Mouse (Mus musculus): Measurements from ENCODE around the gene Hoxd10. TPM values are rescaled to one million over a fixed set of nuclear protein-coding genes. Genes with fewer than 3 reads are reported as not detected.

Hoxd10 gene
- polyA plus RNA-seq, 1 experiment from 2014 or later, result not detected

DNA sequence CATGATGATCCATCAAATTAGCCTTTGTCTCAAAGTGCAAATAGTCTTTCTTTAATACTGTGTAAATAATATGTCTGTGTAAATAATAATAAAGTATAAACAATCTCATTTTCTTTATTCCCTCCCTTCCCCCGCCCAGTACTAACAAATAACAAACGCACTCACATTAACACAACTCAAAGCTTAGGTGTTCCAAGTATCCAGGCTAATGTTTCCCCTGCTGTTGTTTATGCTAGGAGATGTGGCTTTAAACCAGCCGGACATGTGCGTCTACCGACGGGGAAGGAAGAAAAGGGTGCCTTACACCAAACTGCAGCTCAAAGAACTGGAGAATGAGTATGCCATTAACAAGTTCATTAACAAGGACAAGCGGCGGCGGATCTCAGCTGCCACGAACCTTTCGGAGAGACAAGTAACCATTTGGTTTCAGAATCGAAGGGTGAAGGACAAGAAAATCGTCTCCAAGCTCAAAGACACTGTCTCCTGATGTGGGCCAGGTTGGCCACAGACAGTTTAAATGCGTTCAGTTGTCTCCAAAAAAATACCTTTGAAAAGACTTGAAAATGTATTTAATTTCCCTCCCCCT is 22.0 kb upstream of the Hoxd10 start:
- peaks cover 100% of the 10 kb centered on the region for H3K27me3 ChIP-seq (ENCODE audit: low read depth, poor library complexity, severe bottlenecking)
- 3% methylated on average over 14 of the region's 14 CpGs for WGBS
- no peaks in the 10 kb centered on the region for H3K36me3 ChIP-seq
- no peaks in the 10 kb centered on the region for H3K9me3 ChIP-seq (replicated peaks)
- peaks cover 23% of the 10 kb centered on the region for H3K4me1 ChIP-seq
- no peak overlapping the region for H3K4me3 ChIP-seq
- H3K27ac ChIP-seq (replicated peaks), result no peak overlapping the region
- DNase-seq (ENCODE audit: low spot score), result peak; percentile 45

DNA sequence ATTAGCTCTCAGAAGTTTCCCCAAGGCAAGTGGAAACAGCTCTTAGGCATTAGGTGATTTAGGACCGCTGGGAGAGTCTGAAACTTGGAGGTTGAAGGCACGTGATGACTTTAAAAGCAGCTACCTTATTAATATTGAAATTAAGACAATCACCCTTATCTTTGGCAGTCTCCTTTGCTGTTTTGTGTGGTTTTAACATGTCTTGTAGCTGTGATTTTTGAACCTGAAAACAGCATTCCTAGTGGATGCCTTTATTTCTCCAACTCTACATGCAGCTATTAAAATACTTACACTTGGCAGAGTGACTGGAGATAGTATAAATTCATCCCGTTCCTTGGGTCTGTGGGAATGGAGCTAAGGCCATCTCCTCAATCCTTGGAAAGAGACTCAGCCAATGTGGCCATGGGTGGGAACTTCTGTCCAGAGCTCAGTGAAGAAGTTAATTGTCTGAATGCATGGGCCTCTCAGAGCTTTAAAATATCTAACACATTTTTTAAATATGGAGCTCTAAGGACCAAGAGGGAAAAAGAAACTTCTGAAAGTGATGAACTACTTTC is 21.0 kb upstream of the Hoxd10 start:
- Histone ChIP-seq H3K4me3 (no peak overlapping the region), H3K4me1 (peaks cover 23% of the 10 kb centered on the region), H3K27ac (replicated peaks) (no peak overlapping the region), H3K9me3 (replicated peaks) (no peaks in the 10 kb centered on the region), H3K27me3 (ENCODE audit: low read depth, poor library complexity, severe bottlenecking) (peaks cover 100% of the 10 kb centered on the region), H3K36me3 (no peaks in the 10 kb centered on the region)
- no peak for DNase-seq (ENCODE audit: low spot score)
- WGBS, result 2% methylated on average over 3 of the region's 3 CpGs

DNA sequence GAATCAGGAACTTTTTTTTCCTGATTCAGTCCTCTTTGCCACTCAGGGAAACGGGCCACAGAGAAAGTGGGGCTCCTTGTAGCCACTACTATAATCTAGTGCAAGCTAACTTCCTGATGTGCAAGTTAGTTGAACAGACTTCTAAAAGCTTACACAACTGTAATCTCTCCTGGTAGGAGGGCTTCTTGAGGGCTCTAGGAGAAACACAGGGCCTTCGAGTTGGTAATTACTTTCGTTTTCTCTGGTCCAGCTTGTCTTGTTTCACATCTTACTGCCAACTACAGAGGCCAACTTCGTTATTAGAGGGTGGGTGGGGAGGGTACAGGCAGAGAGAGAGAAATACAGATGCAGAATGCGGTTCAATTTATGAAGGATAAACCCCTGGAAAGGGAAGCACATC is 19.9 kb upstream of the Hoxd10 start:
- Histone ChIP-seq H3K27me3 (ENCODE audit: low read depth, poor library complexity, severe bottlenecking) (peaks cover 100% of the 10 kb centered on the region), H3K36me3 (no peaks in the 10 kb centered on the region), H3K9me3 (replicated peaks) (no peaks in the 10 kb centered on the region), H3K27ac (replicated peaks) (no peak overlapping the region), H3K4me1 (peaks cover 23% of the 10 kb centered on the region), H3K4me3 (no peak overlapping the region)
- DNase-seq (ENCODE audit: low spot score), result peak; percentile 34
- 2% methylated on average over 5 of the region's 5 CpGs for WGBS

DNA sequence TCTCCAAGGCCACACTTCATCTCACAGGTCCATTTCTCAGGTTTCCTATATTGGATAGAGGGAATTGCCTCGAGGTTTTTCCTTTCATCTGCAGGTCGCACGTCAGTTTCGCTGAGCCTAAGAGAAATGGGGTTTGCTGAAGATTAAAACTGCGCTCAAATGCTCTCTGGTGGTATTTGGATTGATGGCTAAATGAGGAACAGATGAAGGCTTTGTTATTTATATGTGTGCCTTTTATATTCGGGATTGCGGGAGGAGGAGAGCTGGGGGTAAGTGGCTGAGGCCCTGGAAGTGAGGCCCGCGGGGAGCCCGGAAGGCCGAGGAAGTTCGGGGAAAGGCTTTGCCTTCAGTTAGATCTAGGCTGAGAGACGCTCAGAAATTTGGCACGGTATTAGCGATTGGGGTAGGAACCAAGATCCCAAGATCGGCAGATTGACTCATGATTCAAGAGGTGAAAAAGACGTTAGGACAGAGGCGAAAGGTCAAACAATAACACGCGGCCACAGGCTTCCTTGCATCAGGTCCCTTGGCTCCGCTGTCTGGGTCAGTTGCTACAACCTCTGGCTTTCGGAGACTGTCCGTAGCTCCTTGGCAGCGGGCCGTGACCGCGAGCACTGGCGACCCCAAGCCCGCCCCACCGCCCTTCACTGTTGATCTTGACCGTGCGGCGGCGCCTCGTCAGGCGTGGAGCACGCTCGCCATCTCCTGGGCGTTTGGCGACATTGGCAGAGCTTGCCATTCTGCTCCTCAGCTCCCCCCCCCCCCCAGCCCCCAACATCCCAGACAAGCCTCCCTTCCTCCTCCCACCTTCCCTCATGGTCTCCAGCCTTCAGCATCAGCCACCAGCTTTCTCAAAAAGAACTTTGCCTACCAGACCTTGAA is 19.0 kb upstream of the Hoxd10 start:
- Histone ChIP-seq H3K27me3 (ENCODE audit: low read depth, poor library complexity, severe bottlenecking) (peaks cover 100% of the 10 kb centered on the region), H3K36me3 (no peaks in the 10 kb centered on the region), H3K4me3 (peak overlapping the region; percentile 38), H3K27ac (replicated peaks) (no peak overlapping the region), H3K4me1 (peaks cover 22% of the 10 kb centered on the region), H3K9me3 (replicated peaks) (no peaks in the 10 kb centered on the region)
- WGBS, result under 1% methylated on average over 40 of the region's 40 CpGs
- peak; percentile 84 for DNase-seq (ENCODE audit: low spot score)

DNA sequence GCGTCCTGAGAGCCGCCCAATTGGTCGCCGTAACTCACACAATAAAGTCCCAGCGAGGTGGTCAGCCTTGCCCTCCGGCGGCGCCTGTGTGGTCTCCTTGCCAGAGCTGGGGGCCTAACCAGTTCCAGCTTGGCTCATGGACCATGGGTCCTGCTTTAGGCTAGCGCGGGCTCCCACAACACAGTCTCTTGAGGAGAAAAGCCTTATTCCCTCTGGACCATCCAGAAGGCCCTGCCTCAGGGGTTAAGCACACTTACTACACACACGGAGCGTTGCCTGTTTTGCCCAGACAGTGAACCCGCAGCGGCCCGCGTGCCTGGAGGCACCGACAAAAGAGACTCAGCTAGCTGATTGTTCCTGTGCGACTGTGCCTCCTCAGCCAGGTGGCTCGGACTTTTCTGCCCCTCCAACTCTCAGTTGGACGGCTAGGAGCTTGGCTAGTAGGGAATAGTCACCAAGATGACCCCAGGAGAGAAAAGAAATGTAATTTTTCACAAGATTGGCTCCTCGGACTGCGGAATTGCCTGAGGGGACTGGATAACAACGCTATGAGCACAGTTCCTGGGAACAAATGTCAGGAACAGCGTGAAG is 17.8 kb upstream of the Hoxd10 start:
- 2% methylated on average over 24 of the region's 24 CpGs for WGBS
- no peak overlapping the region for H3K27ac ChIP-seq (replicated peaks)
- H3K4me3 ChIP-seq, result no peak overlapping the region
- no peaks in the 10 kb centered on the region for H3K9me3 ChIP-seq (replicated peaks)
- peaks cover 100% of the 10 kb centered on the region for H3K27me3 ChIP-seq (ENCODE audit: low read depth, poor library complexity, severe bottlenecking)
- H3K4me1 ChIP-seq, result peaks cover 11% of the 10 kb centered on the region; the same call in 1 of the 2 replicates
- H3K36me3 ChIP-seq, result no peaks in the 10 kb centered on the region
- DNase-seq (ENCODE audit: low spot score), result no peak

DNA sequence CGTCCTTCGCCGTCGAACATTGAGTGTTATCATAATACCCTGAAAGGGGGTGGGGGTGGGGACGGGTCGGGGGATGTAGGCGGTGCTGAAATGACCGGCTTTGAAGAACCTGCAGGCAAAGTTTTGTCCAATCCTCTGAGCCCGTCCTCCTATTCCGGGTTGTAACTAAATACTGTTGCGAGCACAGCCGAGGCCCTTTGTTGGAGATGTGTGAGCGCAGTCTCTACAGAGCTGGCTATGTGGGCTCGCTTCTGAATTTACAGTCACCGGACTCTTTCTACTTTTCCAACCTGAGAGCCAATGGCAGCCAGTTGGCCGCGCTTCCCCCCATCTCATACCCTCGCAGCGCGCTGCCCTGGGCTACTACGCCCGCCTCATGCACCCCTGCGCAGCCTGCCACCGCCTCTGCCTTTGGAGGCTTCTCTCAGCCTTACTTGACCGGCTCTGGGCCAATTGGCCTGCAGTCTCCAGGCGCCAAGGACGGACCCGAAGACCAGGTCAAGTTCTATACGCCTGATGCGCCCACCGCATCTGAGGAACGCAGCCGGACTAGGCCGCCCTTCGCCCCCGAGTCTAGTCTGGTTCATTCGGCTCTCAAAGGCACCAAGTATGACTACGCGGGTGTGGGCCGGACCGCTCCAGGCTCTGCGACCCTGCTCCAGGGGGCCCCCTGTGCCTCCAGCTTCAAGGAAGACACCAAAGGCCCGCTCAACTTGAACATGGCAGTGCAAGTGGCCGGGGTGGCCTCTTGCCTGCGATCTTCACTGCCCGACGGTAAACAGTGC is 16.7 kb upstream of the Hoxd10 start, which contains the start of gene Hoxd12:
Gene Hoxd12, plus strand, starts transcription at position 133 of the 785 bp plus-strand sequence.
- Histone ChIP-seq H3K27me3 (ENCODE audit: low read depth, poor library complexity, severe bottlenecking) (peaks cover 100% of the 10 kb centered on the region), H3K36me3 (no peaks in the 10 kb centered on the region), H3K4me1 (peaks cover 11% of the 10 kb centered on the region; the same call in 1 of the 2 replicates), H3K9me3 (replicated peaks) (no peaks in the 10 kb centered on the region), H3K4me3 (no peak within 1 kb of the TSS), H3K27ac (replicated peaks) (no peak within 1 kb of the TSS)
- 2% methylated on average over 47 of the region's 47 CpGs for WGBS
- peak; percentile 54 for DNase-seq (ENCODE audit: low spot score)

DNA sequence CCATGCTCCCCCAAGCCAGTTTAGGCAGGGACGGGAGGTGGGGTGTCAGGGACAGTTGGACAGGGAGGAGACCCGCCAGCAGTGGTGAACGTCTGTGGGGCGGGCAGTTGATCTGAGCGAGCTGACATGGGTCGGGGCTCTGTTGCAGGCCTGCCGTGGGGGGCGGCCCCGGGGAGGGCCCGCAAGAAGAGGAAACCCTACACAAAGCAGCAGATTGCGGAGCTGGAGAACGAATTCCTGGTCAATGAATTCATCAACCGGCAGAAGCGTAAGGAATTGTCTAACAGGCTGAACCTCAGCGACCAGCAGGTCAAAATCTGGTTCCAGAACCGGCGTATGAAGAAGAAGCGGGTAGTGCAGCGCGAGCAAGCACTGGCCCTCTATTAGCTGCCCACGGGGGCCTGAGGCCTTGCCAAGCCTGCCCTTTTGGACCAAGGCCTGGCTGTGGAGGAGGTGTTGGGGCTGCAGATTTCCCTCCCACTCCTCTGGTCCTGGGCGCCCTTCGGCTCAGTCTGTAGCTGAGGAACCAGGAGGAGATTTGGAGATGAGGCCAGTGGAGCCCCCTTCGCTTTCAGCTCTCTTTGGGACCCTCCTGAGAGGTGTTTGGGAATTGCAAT is 15.9 kb upstream of the Hoxd10 start:
- 4% methylated on average over 24 of the region's 24 CpGs for WGBS
- Histone ChIP-seq H3K9me3 (replicated peaks) (no peaks in the 10 kb centered on the region), H3K4me3 (no peak overlapping the region), H3K27ac (replicated peaks) (no peak overlapping the region), H3K4me1 (peaks cover 11% of the 10 kb centered on the region; the same call in 1 of the 2 replicates), H3K36me3 (no peaks in the 10 kb centered on the region), H3K27me3 (ENCODE audit: low read depth, poor library complexity, severe bottlenecking) (peaks cover 100% of the 10 kb centered on the region)
- DNase-seq (ENCODE audit: low spot score), result peak; percentile 46

DNA sequence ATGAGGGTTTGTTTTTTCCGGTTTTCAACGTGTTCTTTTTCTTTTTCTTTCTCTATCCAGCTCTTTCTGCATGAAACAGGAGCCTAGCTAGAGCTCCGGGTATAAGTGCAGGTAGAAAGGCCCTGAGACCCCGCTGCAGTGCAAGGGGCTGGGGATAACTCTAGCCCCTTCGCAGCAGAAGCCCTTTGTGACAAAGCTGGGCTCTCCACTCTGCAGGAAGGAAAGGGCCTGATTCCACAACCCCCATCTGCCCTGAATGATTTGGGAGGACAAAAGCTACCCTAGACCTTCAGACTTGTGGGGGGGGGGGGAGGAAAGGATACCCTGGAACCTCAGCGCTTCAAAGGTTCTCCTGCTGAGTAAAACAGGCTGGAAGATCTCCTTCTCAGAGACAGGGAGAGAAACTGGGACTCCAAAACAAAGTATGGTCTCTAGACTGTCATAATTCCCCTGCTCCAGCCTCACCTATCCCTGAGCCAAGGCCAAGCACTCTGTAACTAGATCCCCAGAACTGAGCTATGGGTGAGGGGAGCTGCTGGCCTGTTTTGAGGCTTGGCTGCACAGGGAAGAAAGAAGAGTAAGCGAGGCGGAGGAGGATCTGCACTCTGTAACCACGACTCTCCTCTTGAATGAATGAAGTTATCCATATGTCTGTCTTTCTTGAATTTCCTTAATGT is 15.2 kb upstream of the Hoxd10 start:
- H3K36me3 ChIP-seq, result no peaks in the 10 kb centered on the region
- DNase-seq (ENCODE audit: low spot score), result peak; percentile 35
- H3K9me3 ChIP-seq (replicated peaks), result no peaks in the 10 kb centered on the region
- H3K4me3 ChIP-seq, result no peak overlapping the region
- peaks cover 11% of the 10 kb centered on the region; the same call in 1 of the 2 replicates for H3K4me1 ChIP-seq
- 1% methylated on average over 9 of the region's 9 CpGs for WGBS
- H3K27ac ChIP-seq (replicated peaks), result no peak overlapping the region
- H3K27me3 ChIP-seq (ENCODE audit: low read depth, poor library complexity, severe bottlenecking), result peaks cover 100% of the 10 kb centered on the region

DNA sequence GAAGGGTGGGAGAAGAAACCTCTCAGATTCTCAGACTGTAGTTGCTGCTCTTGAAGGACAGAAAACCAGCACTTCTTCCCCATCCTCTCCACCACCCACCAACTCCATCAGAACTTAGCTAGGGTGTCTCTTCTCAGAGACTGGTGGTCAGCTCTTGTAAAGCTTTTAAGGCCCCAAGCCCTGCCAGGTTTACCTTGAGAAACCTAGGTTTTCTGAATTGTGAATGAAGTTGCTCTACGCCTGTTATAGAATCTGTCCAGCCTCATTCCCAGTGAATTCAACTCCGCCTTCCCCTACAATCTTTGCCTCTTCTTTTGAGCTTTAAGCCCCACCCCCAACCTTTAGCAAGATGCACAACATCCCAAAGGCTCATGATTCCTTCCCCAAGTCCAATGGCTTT is 14.6 kb upstream of the Hoxd10 start:
- Histone ChIP-seq H3K4me3 (no peak overlapping the region), H3K9me3 (replicated peaks) (no peaks in the 10 kb centered on the region), H3K27ac (replicated peaks) (no peak overlapping the region), H3K36me3 (no peaks in the 10 kb centered on the region), H3K27me3 (ENCODE audit: low read depth, poor library complexity, severe bottlenecking) (peaks cover 100% of the 10 kb centered on the region), H3K4me1 (peaks cover 16% of the 10 kb centered on the region)
- WGBS, result 9% methylated on average over 2 of the region's 2 CpGs
- peak; percentile 21 for DNase-seq (ENCODE audit: low spot score)

DNA sequence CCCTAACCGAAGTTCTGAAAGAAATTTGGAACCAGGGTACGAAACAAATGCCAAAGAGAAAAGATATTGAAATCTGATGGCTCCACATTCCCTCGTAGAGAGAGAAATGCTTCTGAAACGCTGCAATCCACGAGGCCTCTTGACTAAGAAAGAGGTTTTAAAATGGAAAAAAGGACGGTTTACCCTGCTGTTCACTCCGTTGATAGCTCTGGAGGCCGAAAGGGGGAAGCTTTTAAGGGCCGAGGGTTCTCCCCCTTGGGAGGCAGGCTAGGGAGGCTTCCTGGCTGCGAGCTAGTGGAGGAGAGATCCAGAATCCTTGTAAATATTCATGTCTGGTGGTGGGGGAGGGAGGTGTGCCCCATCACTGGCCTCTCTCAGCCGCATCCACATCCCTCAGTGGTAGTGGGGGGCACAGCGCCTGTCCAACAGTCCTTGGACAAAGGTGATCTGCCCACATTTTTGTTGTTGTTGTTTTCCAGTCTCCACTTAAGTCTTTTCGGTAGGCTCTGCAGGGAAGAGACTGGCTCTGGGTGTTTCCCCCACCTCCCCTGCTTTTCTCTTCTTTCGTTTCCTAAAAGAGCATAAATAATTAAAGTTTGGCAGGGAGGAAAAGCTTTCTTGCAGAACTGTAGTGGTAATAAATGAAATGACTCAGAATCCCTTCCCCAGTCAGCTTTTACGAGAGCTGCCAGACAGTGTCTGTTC is 12.7 kb upstream of the Hoxd10 start, which contains the start of gene Hoxd11:
Gene Hoxd11, plus strand, starts transcription at position 667 of the 705 bp plus-strand sequence.
- DNase-seq (ENCODE audit: low spot score), result peak; percentile 50
- Histone ChIP-seq H3K27ac (replicated peaks) (no peak within 1 kb of the TSS), H3K4me3 (no peak within 1 kb of the TSS), H3K4me1 (peaks cover 15% of the 10 kb centered on the region), H3K36me3 (no peaks in the 10 kb centered on the region), H3K9me3 (replicated peaks) (no peaks in the 10 kb centered on the region), H3K27me3 (ENCODE audit: low read depth, poor library complexity, severe bottlenecking) (peaks cover 100% of the 10 kb centered on the region)
- WGBS, result 2% methylated on average over 15 of the region's 15 CpGs

DNA sequence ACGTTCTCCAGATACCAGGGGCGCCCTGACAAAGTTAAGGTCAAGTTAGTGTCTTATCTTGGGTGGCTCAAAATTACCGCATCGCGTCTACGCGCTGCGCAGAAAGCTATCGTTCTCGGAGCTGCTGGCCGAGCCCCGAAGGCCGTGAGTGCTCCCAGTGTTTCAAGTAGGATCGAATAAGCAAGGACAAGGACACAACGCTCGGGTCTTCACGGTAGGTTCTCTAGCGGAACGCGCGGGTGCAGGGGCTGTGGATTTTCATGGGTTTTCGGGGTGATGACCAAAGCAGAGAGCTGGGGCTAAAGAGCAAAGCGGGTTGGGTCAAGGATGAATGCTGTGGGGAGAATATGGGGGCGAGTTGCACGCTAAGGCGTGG is 12.1 kb upstream of the Hoxd10 start:
- Histone ChIP-seq H3K27me3 (ENCODE audit: low read depth, poor library complexity, severe bottlenecking) (peaks cover 100% of the 10 kb centered on the region), H3K27ac (replicated peaks) (no peak overlapping the region), H3K36me3 (no peaks in the 10 kb centered on the region), H3K4me1 (peaks cover 14% of the 10 kb centered on the region), H3K9me3 (replicated peaks) (no peaks in the 10 kb centered on the region), H3K4me3 (no peak overlapping the region)
- DNase-seq (ENCODE audit: low spot score), result peak; percentile 56
- WGBS, result 1% methylated on average over 26 of the region's 26 CpGs
